Mouse (Mus musculus): ENCODE data around the gene Spop. TPM values are rescaled to one million over a fixed set of nuclear protein-coding genes. Genes with fewer than 3 reads are reported as not detected.

Gene Spop
- polyA plus RNA-seq, 1 experiment from 2014 or later, result 244 TPM

- peaks cover 10% of the 10 kb centered on the region for H3K4me1 ChIP-seq (ENCODE audit: control insufficient read depth, insufficient read depth, low read length)
- no peaks in the 10 kb centered on the region for H3K27me3 ChIP-seq (ENCODE audit: control insufficient read depth, insufficient read depth, low read depth, low read length)
- no peaks in the 10 kb centered on the region for H3K36me3 ChIP-seq (ENCODE audit: control insufficient read depth, insufficient read depth, low read length)
- H3K4me2 ChIP-seq (ENCODE audit: low read length), result peak overlapping the region; percentile 57
- H3K27ac ChIP-seq (ENCODE audit: low read length), result no peak overlapping the region
- peak; percentile 52; the same call in 1 of the 2 replicates for ATAC-seq
- H3K9ac ChIP-seq (ENCODE audit: low read depth, low read length), result peak overlapping the region; percentile 49; the same call in 1 of the 2 replicates
- H3K9me3 ChIP-seq (replicated peaks; ENCODE audit: control insufficient read depth, low read length, poor library complexity, severe bottlenecking), result no peaks in the 10 kb centered on the region
- under 1% methylated on average over 13 of the region's 13 CpGs for whole genome bisulfite sequencing
- no peak overlapping the region for H3K4me3 ChIP-seq (ENCODE audit: low read depth, low read length)
Measured at GRCm38 (mm10) chr11:95521563-95521962, 107.7 kb downstream of the Spop start.

GRCm38 (mm10) chr11:95527307-95527706, 113.4 kb downstream of the Spop start:
- Histone ChIP-seq H3K27ac (ENCODE audit: low read length) (no peak overlapping the region), H3K9me3 (replicated peaks; ENCODE audit: control insufficient read depth, low read length, poor library complexity, severe bottlenecking) (no peaks in the 10 kb centered on the region), H3K27me3 (ENCODE audit: control insufficient read depth, insufficient read depth, low read depth, low read length) (no peaks in the 10 kb centered on the region), H3K4me1 (ENCODE audit: control insufficient read depth, insufficient read depth, low read length) (no peaks in the 10 kb centered on the region), H3K4me2 (ENCODE audit: low read length) (no peak overlapping the region), H3K36me3 (ENCODE audit: control insufficient read depth, insufficient read depth, low read length) (no peaks in the 10 kb centered on the region), H3K9ac (ENCODE audit: low read depth, low read length) (no peak overlapping the region), H3K4me3 (ENCODE audit: low read depth, low read length) (no peak overlapping the region)
- no peak for ATAC-seq
- 92% methylated on average over 8 of the region's 8 CpGs for WGBS

- 81% methylated on average over 3 of the region's 3 CpGs for WGBS
- no peaks in the 10 kb centered on the region for H3K4me1 ChIP-seq (ENCODE audit: control insufficient read depth, insufficient read depth, low read length)
- no peak for ATAC-seq
- no peaks in the 10 kb centered on the region for H3K27me3 ChIP-seq (ENCODE audit: control insufficient read depth, insufficient read depth, low read depth, low read length)
- H3K9me3 ChIP-seq (replicated peaks; ENCODE audit: control insufficient read depth, low read length, poor library complexity, severe bottlenecking), result no peaks in the 10 kb centered on the region
- H3K27ac ChIP-seq (ENCODE audit: low read length), result no peak overlapping the region
- no peak overlapping the region for H3K4me3 ChIP-seq (ENCODE audit: low read depth, low read length)
- H3K9ac ChIP-seq (ENCODE audit: low read depth, low read length), result no peak overlapping the region
- no peaks in the 10 kb centered on the region for H3K36me3 ChIP-seq (ENCODE audit: control insufficient read depth, insufficient read depth, low read length)
- no peak overlapping the region for H3K4me2 ChIP-seq (ENCODE audit: low read length)
Measured at GRCm38 (mm10) chr11:95528231-95528630, 114.4 kb downstream of the Spop start.

GRCm38 (mm10) chr11:95532353-95533072, 118.6 kb downstream of the Spop start:
- ATAC-seq, result no peak
- H3K4me1 ChIP-seq (ENCODE audit: control insufficient read depth, insufficient read depth, low read length), result no peaks in the 10 kb centered on the region
- WGBS, result 78% methylated on average over 13 of the region's 13 CpGs
- no peak overlapping the region for H3K9ac ChIP-seq (ENCODE audit: low read depth, low read length)
- H3K27ac ChIP-seq (ENCODE audit: low read length), result no peak overlapping the region
- no peak overlapping the region for H3K4me3 ChIP-seq (ENCODE audit: low read depth, low read length)
- H3K4me2 ChIP-seq (ENCODE audit: low read length), result no peak overlapping the region
- H3K27me3 ChIP-seq (ENCODE audit: control insufficient read depth, insufficient read depth, low read depth, low read length), result no peaks in the 10 kb centered on the region
- no peaks in the 10 kb centered on the region for H3K36me3 ChIP-seq (ENCODE audit: control insufficient read depth, insufficient read depth, low read length)
- no peaks in the 10 kb centered on the region for H3K9me3 ChIP-seq (replicated peaks; ENCODE audit: control insufficient read depth, low read length, poor library complexity, severe bottlenecking)

- Histone ChIP-seq H3K27ac (ENCODE audit: low read length) (no peak overlapping the region), H3K4me1 (ENCODE audit: control insufficient read depth, insufficient read depth, low read length) (peaks cover 2% of the 10 kb centered on the region; the same call in 1 of the 2 replicates), H3K36me3 (ENCODE audit: control insufficient read depth, insufficient read depth, low read length) (no peaks in the 10 kb centered on the region), H3K9me3 (replicated peaks; ENCODE audit: control insufficient read depth, low read length, poor library complexity, severe bottlenecking) (no peaks in the 10 kb centered on the region), H3K4me3 (ENCODE audit: low read depth, low read length) (peak overlapping the region; percentile 8; the same call in 1 of the 2 replicates), H3K9ac (ENCODE audit: low read depth, low read length) (no peak overlapping the region), H3K4me2 (ENCODE audit: low read length) (peak overlapping the region; percentile 46), H3K27me3 (ENCODE audit: control insufficient read depth, insufficient read depth, low read depth, low read length) (no peaks in the 10 kb centered on the region)
- peak; percentile 81 for ATAC-seq
- whole genome bisulfite sequencing, result 23% methylated on average over 24 of the region's 24 CpGs
Measured at GRCm38 (mm10) chr11:95533484-95534160, 119.7 kb downstream of the Spop start.

- Histone ChIP-seq H3K4me1 (ENCODE audit: control insufficient read depth, insufficient read depth, low read length) (peaks cover 4% of the 10 kb centered on the region; the same call in 1 of the 2 replicates), H3K27ac (ENCODE audit: low read length) (no peak overlapping the region), H3K9me3 (replicated peaks; ENCODE audit: control insufficient read depth, low read length, poor library complexity, severe bottlenecking) (no peaks in the 10 kb centered on the region), H3K4me3 (ENCODE audit: low read depth, low read length) (no peak overlapping the region), H3K36me3 (ENCODE audit: control insufficient read depth, insufficient read depth, low read length) (no peaks in the 10 kb centered on the region), H3K27me3 (ENCODE audit: control insufficient read depth, insufficient read depth, low read depth, low read length) (no peaks in the 10 kb centered on the region), H3K9ac (ENCODE audit: low read depth, low read length) (no peak overlapping the region), H3K4me2 (ENCODE audit: low read length) (no peak overlapping the region)
- ATAC-seq, result no peak
- WGBS, result 67% methylated on average over 15 of the region's 15 CpGs
Measured at GRCm38 (mm10) chr11:95538378-95539104, 124.7 kb downstream of the Spop start.

- Histone ChIP-seq H3K9me3 (replicated peaks; ENCODE audit: control insufficient read depth, low read length, poor library complexity, severe bottlenecking) (no peaks in the 10 kb centered on the region), H3K27ac (ENCODE audit: low read length) (no peak overlapping the region), H3K27me3 (ENCODE audit: control insufficient read depth, insufficient read depth, low read depth, low read length) (no peaks in the 10 kb centered on the region), H3K9ac (ENCODE audit: low read depth, low read length) (no peak overlapping the region), H3K36me3 (ENCODE audit: control insufficient read depth, insufficient read depth, low read length) (no peaks in the 10 kb centered on the region), H3K4me1 (ENCODE audit: control insufficient read depth, insufficient read depth, low read length) (peaks cover 4% of the 10 kb centered on the region; the same call in 1 of the 2 replicates), H3K4me2 (ENCODE audit: low read length) (peak overlapping the region; percentile 20; the same call in 1 of the 2 replicates), H3K4me3 (ENCODE audit: low read depth, low read length) (no peak overlapping the region)
- WGBS, result 36% methylated on average over 18 of the region's 18 CpGs
- ATAC-seq, result no peak
Measured at GRCm38 (mm10) chr11:95540637-95541385, 126.9 kb downstream of the Spop start.
